Mouse (Mus musculus): ENCODE measurements around the gene Col6a4.

The Col6a4 gene

DNA sequence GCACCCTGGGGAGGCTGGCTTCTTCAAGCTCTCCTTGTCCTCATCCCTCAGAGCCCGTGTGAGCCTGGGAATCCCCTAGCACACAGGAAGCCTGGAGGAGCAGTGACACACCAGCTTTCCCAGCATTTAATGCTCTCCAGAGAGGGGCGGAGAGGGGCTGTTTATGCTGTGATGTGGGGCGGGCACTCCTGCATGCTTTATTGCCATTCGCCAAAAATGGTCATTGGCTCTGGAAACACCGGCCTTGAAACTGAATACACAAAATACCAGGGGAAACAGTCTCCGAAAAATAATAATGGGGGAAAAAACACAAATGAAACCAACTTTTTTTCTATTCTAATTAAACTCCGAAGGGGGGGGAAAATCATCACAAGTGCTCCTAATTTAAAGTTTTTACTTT is at the start of gene Col6a4:
Gene Col6a4, minus strand, starts transcription at position 101 of the 400 bp plus-strand sequence.
- no peak for DNase-seq (ENCODE audit: low read depth, low spot score)

DNA sequence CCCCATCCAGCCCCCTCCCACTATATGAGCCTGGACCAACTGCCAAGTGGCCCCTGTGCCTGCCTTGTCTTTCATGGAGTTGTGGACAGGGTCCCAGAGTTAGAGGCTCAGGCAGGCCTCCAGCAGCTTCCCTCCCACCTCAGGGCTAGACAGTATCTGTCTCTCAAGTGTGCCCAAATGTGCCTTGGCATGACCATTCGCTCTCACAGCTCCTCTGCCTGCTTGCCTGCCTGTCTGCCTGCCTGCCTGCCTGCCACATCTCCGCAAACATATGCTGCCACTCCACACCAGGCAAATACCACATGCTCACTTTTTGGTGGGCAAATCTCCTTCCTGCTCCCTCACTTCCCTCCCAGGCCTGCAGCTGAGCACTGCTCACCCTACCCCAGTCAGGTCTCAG is 49.0 kb upstream of the Col6a4 start:
- no peak for DNase-seq (ENCODE audit: low read depth, low spot score)

DNA sequence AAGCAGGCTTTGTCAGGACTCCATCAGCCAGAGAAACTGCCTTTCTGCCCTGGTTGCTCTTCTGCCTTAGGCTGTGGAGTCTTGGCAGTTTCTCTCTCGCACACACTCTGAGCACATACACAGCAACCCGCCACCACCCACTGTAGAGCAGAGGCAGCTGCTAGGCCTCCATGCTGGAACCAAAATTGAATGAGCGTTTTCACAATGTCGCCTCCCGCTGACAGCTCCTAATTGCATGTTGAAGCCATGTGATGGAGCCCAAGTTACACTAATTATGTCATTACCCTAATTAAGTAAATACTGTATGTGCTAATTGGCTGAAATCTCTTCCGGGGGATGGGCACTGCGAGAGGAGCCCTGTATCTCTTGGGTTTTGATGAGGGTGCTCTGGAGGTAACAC is 47.6 kb upstream of the Col6a4 start:
- DNase-seq (ENCODE audit: low read depth, low spot score) = no peak

DNA sequence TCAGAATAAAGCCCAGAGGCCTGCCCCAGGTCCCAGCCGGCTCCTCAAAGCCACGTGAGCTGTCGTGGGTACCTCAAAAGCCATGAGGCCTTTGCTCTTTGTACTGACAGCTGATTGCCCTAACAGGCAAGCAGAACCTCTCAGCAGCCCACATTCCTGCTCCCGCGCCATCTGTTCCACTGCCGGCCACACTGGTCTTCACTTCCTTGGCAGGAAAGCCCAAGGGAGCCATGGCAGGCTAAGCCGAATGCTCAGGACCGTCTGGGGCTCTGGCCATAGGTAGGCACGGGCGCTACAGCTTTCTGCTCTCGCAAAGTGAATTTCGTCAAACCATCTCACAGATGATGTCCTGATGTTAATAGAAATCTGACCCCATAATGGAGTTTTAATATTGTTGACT is 45.4 kb upstream of the Col6a4 start:
- no peak for DNase-seq (ENCODE audit: low read depth, low spot score)

DNA sequence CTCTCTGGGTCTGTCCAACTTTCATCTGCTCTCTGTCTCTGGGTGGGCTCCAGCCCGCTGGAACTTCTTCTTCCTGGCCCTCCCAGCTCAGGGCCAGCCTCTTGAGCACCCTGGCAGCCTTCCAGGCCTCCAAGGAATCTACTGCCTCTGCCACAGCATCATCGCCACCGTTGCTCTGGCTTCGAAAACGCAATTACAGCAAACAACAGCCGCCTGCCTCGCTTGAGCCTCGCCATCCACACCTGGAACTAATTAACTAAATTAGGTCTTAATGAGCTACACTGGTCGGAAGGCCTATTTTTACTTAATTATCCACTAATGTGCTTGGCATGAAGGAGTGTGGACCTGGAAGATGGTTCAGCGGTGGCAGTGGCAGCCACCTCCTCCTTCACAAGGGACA is 43.2 kb upstream of the Col6a4 start:
- no peak for DNase-seq (ENCODE audit: low read depth, low spot score)

DNA sequence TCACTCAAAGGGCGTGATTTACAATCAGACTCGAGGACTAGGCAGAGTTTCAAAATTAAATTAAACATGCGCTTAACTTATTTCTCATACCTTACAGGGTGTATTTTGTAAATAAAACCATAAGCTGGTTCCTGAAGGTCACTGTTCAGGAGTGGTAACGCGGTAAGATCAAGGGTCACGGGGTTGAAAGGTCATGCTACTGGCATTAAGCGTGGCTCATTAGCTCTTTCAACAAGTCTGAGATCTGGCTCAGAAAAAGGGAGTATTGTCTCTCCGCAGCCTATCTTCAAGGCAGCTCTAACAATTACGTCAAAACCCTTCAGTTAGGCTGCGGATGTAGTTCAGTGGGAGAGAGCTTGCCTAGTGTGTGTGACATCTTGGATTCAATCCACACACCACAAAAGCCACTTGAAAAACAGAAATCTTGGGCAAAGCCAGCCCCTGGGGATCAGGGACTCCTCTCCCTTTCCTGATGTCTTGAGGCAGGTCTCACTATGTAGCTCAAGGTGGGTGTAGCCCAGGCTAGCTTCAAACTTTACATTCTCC is 41.2 kb upstream of the Col6a4 start:
- no peak for DNase-seq (ENCODE audit: low read depth, low spot score)

DNA sequence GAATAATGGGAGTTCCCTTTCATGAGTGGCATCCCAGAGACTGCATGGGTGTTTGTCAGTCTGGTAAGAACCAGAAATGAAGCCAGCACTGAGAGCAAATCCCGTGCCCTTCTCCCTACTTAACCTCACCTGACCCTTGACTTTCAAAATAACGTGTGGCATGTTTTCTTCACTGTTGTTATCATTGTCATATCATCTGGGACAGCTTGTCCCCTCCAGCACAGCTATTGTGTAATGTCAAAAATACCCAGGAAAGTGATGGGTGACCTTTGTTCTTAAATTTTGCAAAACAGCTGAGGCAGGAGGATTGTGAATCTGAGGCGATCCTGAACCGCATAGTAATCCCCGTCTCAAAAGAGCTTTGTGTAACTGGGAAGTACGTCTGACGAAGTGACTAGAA is 33.7 kb upstream of the Col6a4 start:
- no peak for DNase-seq (ENCODE audit: low read depth, low spot score)

DNA sequence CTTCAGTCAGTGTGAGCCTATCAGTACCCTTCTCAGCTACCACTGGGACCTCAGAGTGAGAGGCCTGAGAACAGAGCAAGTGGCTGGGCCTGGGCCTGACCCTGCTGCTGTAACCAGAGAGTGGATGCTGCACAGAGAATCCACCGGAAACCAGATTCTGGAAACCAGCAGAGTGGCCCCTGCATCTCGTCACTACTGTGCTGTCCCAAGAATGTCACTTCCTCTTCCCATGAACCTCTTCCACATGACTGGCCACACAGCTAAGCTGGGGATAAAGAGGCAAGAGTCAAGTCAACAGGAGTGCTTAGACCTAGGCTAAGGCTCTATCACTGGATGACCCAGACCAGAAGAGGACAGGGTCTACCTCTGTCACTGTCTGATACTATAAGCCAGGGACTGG is 32.5 kb upstream of the Col6a4 start:
- DNase-seq (ENCODE audit: low read depth, low spot score) = no peak

DNA sequence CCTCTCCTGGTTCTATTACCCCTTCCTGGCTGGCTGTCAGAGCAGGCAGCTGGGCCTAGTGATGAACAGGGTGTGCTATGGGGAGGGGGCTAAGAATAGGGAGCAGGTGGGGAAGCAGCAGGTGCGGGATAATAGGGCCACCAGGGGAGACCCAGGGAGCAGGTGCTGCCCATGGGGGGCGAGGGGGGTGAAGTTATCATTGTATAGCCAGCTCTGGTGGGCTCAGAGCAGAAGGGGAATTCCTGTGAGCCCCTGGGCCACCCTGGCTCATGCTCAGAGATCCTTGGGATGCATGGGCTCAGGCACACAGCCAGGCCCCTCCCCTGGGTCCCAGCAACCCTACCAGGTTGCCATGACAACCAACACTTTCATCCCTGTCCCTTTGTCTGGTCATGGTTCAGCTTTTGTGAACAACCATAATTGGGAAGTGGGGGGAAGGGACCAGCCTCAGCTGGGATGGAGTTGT is 30.2 kb upstream of the Col6a4 start:
- DNase-seq (ENCODE audit: low read depth, low spot score) = no peak

DNA sequence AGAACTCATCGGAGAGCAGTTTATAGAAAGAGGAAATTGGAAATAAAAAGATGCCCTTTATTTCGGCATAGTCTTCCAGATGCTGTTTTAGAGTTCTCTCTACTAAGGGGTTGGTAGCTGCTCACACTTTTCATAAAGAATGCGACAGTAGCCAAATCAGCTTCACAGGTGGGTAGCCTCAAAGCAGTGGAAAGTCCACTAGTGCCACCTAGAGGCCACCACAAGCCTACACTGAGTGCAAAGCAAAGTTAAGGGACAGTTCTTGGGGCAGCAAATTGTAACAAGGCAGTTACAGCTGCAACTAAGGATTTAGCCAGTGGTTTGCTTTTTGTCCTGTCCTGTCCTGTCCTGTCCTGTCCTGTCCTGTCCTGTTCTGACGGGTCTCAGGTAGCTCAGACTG is 27.0 kb upstream of the Col6a4 start:
- DNase-seq (ENCODE audit: low read depth, low spot score) = no peak

DNA sequence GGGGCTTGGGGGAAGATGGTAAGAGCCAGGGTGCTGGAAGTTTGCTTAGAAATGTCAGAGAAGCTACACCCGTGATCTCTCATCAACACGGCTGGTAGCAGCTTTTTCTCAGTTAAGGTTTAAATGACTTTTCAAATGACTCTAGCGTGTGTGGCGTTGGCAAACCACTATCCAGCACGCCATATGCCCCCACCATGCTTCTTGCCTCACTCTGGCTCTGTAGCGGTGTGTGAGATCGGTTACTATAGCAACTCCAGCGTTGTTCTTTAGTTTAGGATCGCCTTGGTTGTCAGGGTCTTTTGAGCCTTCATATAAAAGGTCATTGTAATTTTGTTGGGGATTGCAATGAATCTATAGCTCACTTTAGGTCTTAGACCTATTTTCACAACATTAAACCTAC is 22.5 kb upstream of the Col6a4 start:
- no peak for DNase-seq (ENCODE audit: low read depth, low spot score)

DNA sequence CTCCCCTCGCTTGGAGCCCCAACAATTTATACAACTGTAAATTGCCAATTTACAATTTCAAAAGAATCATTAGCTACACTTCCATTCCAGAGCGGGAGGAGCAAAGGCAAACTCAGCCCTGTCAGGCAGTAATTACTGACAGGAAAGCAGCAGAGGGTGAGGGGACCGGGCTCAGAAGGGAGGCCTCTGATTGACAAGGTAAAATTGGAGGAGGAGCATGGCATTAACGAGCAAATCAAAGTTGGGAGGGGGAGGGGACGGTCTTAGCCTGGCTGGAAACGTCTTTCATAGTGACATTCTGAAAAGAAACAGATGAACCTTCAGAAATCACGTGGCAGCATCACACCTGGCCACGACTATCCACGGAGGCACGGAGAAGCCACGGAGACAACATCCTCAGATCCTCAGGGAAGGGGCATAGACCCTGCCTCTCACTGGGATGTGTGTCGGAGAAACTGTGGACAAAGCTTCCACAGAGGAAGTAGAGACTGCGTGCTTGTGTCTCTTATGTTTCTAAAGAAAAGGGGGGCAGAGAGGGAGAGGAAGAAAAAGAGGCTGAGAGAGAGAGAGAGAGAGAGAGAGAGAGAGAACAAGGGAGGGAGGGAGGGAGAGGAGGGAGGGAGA is 19.3 kb upstream of the Col6a4 start:
- no peak for DNase-seq (ENCODE audit: low read depth, low spot score)

DNA sequence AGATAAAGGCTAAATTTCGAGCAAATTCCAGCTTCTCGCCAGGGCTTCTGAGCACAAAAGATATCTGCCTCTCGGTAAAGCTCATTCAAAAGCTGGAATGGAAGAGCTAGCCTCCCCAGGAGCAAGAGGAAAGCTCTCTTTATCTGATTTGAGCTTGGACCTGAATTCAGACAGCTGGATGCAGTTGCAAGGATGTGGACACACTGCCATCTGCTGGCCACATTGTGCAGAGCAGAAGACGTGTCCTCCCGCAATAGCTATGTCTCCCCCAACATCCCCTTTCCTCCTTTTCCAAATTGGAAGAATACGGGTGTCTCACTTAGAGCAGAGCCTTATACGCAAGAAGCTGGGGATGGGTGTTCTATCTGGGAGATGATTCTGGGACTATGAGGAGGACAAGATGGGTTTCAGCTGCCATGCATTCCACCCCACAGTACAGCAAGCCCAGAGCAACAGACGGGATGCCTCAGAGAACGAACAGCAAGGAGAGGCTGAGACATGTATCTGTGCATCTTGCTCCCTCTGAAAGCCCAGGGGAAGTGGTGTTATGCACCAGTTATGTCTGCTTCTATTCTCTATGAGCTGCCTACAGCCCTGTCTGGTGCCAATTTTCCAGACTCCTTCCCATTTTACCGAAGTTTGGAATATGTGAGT is 16.3 kb upstream of the Col6a4 start:
- peak; percentile 4 for DNase-seq (ENCODE audit: low read depth, low spot score)

DNA sequence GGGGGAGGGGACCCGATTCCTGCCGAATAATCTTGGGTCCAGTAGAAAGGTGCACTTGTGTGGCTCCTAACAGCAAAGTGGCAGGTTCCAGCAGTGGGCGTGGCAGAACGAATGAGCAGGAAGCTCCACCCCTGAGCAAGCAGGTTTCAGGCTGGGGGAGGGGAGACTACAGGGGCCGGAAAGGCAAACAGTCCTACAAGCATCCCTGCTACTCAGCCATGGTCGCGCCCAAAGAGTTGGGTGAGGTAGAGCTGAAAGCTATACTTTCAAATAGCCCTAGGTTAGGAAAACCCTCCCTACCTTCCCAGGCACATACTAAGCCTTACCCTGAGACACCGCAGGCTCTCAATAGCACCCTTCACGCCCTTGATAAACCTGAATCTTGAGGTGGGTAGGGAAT is 9.7 kb upstream of the Col6a4 start:
- no peak for DNase-seq (ENCODE audit: low read depth, low spot score)

DNA sequence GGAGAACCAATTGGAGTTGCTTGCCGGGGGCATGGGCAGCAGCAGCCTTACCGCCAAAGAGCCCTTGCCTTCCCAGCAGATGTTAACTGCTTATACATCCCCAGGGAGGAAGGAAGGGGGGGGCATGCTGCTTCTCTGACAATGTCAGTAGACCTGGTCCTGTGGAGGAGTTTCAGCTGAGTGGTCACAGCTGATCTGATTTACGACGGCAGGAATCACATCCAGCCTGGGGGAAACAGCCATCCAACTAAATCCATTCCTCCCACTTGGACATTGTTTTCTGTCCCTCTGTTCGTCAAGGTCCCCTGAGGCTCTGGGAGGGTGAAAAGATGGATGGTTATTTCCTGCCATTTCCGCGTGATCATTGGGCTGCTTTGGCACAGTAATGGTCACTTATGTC is 7.8 kb upstream of the Col6a4 start:
- no peak for DNase-seq (ENCODE audit: low read depth, low spot score)

DNA sequence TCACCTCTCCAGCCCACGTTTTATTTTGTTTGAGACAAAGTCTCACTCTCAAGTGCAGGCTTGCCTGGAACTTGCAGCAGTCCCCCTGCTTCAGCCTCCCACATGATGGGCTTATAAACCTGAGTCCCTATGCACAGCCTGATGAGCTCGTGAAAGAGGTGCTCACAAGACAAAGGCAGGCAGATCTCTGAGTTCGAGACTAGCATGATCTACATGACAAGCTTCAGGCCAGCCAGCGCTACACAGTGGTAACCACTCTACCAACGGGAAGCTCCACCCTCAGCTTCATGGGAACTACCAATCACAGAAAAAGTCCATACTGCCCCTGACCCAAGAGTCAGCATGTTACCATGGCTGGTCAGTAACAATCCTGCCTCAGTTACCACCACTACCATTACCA is 4.6 kb upstream of the Col6a4 start:
- no peak for DNase-seq (ENCODE audit: low read depth, low spot score)

DNA sequence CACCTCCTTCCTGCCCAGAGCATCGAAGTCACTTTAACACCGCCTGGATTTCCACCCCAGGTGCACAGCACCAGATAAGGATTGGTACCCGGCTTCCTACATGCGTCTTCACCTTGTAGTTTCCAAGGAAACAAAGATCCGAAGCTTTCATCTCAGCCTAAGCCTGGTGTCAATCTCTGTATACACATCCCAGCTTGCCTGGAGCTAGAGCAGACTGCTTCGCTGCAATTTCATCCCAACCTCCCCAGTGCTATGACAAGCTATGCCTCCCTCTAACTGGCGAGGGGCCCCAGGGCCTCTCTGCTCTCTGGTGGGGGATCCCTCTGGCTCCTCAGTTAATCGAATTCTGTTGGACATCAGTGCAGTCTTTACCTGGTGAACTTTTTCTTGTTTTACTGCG is 3.7 kb upstream of the Col6a4 start:
- DNase-seq (ENCODE audit: low read depth, low spot score) = no peak

DNA sequence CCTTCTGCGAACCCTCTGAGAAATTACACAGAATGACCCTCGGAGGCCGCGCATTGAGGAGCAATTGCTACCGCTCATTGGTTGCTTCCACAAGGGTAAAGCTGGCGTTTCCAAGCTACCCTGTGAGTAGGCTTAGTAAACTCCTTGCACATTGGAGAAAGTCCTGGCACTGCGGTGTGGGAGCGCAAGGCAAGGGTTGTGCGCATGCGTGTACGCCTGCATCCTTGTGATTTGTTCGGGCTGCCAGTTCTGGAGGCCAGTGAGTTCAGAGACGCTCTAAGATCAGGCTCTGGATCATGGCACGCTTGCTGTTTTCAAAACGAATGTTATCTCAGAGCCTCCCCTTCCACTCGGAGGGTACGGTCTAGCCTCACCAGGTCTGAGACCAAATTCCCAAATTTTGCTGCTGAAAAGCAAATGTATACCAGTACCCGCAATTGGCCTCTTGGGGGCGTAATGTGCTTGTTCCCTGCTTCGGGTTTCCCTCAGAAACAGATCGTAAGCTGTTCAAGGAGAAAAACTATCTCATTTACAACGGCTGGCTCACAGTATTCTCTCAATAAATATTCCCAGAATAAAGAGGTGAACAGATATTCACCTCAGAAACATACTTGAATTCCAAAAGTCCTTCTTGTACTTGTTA is 2.9 kb upstream of the Col6a4 start:
- DNase-seq (ENCODE audit: low read depth, low spot score) = no peak

DNA sequence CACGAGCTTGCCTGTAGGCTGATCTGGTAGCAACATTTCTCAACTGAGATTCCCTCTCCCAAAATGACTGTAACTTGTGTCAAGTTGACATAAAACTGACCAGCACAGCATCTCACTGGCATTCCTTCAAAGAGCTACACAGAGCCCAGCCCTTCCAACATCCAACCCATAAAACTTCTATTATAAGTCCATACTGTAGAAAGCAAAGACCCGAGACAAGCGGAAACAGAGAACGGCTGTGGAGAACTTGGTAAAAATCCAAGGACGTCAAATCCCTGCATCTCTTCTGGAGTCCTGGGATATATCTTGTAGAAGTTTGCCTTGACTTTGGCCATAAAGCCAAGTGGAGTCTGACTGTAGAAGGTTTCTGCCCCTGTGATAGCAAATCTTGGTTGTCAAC is 15.1 kb downstream of the Col6a4 start:
- DNase-seq (ENCODE audit: low read depth, low spot score) = no peak

DNA sequence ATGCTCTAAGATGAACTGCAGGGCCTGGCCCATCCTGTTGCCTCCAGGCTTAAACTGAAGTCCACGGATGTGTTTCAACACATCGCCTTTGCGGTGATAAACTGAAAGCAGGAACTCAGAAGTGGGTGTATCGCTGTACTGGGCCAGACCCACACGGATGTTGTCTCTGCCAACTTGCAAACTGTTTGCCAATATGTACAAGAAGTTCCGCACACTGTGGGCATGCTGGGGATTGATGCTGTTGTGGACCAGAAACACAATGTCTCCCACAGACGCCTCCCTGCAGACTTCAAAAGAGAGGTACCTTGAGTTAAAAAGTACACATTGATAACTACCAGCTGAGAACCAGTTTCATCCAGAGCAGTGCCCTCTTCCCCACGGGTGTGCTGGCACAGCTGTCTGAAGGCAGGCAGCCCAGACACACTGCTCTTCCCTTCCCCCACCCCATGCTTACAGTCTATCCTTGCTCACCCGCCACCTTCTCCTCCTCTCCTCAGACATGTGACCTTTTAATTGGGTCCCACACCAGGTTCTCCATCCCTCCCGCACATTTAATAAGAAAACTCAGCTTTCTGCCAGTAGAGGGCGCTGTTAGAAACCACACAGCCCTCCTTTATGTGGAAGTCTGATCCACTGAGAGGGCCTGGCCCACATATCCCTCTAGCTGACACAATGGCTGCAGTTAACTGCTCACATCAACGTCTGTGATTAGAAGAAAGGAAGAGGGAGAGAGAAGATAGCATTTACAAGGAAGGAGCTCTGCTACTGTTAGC is 16.1 kb downstream of the Col6a4 start:
- DNase-seq (ENCODE audit: low read depth, low spot score) = peak; percentile 1

DNA sequence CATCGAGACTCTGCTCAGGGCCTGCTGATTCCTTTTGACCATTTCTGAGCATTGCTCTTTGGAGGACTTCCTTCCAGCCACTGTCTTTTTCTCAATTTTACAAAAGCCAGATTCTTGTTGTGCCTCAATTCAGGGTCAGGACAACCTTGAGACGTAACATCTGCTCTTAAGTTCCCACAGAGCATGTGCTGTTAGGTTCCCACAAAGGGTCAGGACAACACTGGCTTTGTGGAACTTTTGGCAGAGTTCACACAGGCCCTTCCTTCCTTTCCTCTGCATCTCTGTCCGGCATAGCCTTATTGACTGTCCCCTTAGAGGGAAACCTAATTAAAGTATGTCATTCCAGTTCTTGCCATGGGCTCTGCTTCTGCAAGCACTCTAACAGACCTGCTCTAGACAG is 18.6 kb downstream of the Col6a4 start:
- DNase-seq (ENCODE audit: low read depth, low spot score) = no peak

DNA sequence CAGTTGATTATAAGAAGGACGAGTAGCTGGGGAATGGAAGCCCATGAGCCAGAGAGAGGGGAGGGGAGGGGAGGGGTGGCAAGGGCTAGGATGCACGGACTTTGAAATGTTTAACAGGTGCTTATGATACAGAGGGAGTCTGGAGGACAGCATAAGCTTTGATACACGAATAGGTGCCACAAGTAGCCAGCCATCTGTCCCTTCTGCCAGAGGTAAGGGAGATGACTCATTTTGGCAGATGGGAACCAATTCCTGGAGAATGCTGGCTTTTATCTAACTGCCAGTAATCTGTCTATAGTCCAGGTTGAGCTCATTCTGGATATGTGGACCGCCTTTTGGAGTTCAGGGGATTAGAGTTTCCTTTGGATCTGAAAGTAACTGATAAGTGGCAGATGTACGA is 20.3 kb downstream of the Col6a4 start:
- no peak for DNase-seq (ENCODE audit: low read depth, low spot score)
